Mouse (Mus musculus): ENCODE results near the gene Hormad2. TPM values are rescaled to one million over a fixed set of nuclear protein-coding genes. Genes with fewer than 3 reads are reported as not detected.

Gene Hormad2
- polyA plus RNA-seq, 1 experiment from 2014 or later, result 0.09 TPM

- no peak overlapping the region for H3K4me2 ChIP-seq (ENCODE audit: low read length)
- no peak overlapping the region for H3K9ac ChIP-seq (ENCODE audit: low read depth, low read length)
- no peaks in the 10 kb centered on the region for H3K27me3 ChIP-seq (ENCODE audit: control insufficient read depth, insufficient read depth, low read depth, low read length)
- no peaks in the 10 kb centered on the region for H3K9me3 ChIP-seq (replicated peaks; ENCODE audit: control insufficient read depth, low read length, poor library complexity, severe bottlenecking)
- no peaks in the 10 kb centered on the region for H3K36me3 ChIP-seq (ENCODE audit: control insufficient read depth, insufficient read depth, low read length)
- H3K4me1 ChIP-seq (ENCODE audit: control insufficient read depth, insufficient read depth, low read length), result no peaks in the 10 kb centered on the region
- no peak for ATAC-seq
- no peak overlapping the region for H3K4me3 ChIP-seq (ENCODE audit: low read depth, low read length)
- no peak overlapping the region for H3K27ac ChIP-seq (ENCODE audit: low read length)
Measured at GRCm38 (mm10) chr11:4394226-4394625, 46.7 kb downstream of the Hormad2 start.

- H3K9me3 ChIP-seq (replicated peaks; ENCODE audit: control insufficient read depth, low read length, poor library complexity, severe bottlenecking), result no peaks in the 10 kb centered on the region
- H3K27me3 ChIP-seq (ENCODE audit: control insufficient read depth, insufficient read depth, low read depth, low read length), result no peaks in the 10 kb centered on the region
- H3K36me3 ChIP-seq (ENCODE audit: control insufficient read depth, insufficient read depth, low read length), result no peaks in the 10 kb centered on the region
- WGBS, result 8% methylated on average over 2 of the region's 2 CpGs
- H3K4me1 ChIP-seq (ENCODE audit: control insufficient read depth, insufficient read depth, low read length), result no peaks in the 10 kb centered on the region
- no peak overlapping the region for H3K4me3 ChIP-seq (ENCODE audit: low read depth, low read length)
- H3K9ac ChIP-seq (ENCODE audit: low read depth, low read length), result no peak overlapping the region
- H3K4me2 ChIP-seq (ENCODE audit: low read length), result no peak overlapping the region
- no peak for ATAC-seq
- H3K27ac ChIP-seq (ENCODE audit: low read length), result no peak overlapping the region
Measured at GRCm38 (mm10) chr11:4388018-4388417, 52.9 kb downstream of the Hormad2 start.

GRCm38 (mm10) chr11:4382321-4382720, 58.6 kb downstream of the Hormad2 start:
- WGBS, result 91% methylated on average over 7 of the region's 7 CpGs
- H3K4me3 ChIP-seq (ENCODE audit: low read depth, low read length), result no peak overlapping the region
- no peaks in the 10 kb centered on the region for H3K4me1 ChIP-seq (ENCODE audit: control insufficient read depth, insufficient read depth, low read length)
- H3K9ac ChIP-seq (ENCODE audit: low read depth, low read length), result no peak overlapping the region
- no peaks in the 10 kb centered on the region for H3K36me3 ChIP-seq (ENCODE audit: control insufficient read depth, insufficient read depth, low read length)
- no peak for ATAC-seq
- H3K27me3 ChIP-seq (ENCODE audit: control insufficient read depth, insufficient read depth, low read depth, low read length), result no peaks in the 10 kb centered on the region
- no peak overlapping the region for H3K27ac ChIP-seq (ENCODE audit: low read length)
- H3K9me3 ChIP-seq (replicated peaks; ENCODE audit: control insufficient read depth, low read length, poor library complexity, severe bottlenecking), result no peaks in the 10 kb centered on the region
- no peak overlapping the region for H3K4me2 ChIP-seq (ENCODE audit: low read length)

- no peaks in the 10 kb centered on the region for H3K36me3 ChIP-seq (ENCODE audit: control insufficient read depth, insufficient read depth, low read length)
- H3K4me2 ChIP-seq (ENCODE audit: low read length), result no peak overlapping the region
- no peaks in the 10 kb centered on the region for H3K9me3 ChIP-seq (replicated peaks; ENCODE audit: control insufficient read depth, low read length, poor library complexity, severe bottlenecking)
- no peaks in the 10 kb centered on the region for H3K4me1 ChIP-seq (ENCODE audit: control insufficient read depth, insufficient read depth, low read length)
- H3K27ac ChIP-seq (ENCODE audit: low read length), result no peak overlapping the region
- 78% methylated on average over 4 of the region's 4 CpGs for WGBS
- no peak overlapping the region for H3K9ac ChIP-seq (ENCODE audit: low read depth, low read length)
- H3K27me3 ChIP-seq (ENCODE audit: control insufficient read depth, insufficient read depth, low read depth, low read length), result no peaks in the 10 kb centered on the region
- no peak overlapping the region for H3K4me3 ChIP-seq (ENCODE audit: low read depth, low read length)
- no peak for ATAC-seq
Measured at GRCm38 (mm10) chr11:4379857-4380256, 61.0 kb downstream of the Hormad2 start.

GRCm38 (mm10) chr11:4366389-4366788, 74.5 kb downstream of the Hormad2 start:
- no peak for ATAC-seq
- WGBS, result 86% methylated on average over 4 of the region's 4 CpGs
- H3K9me3 ChIP-seq (replicated peaks; ENCODE audit: control insufficient read depth, low read length, poor library complexity, severe bottlenecking), result no peaks in the 10 kb centered on the region
- no peaks in the 10 kb centered on the region for H3K36me3 ChIP-seq (ENCODE audit: control insufficient read depth, insufficient read depth, low read length)
- no peak overlapping the region for H3K4me3 ChIP-seq (ENCODE audit: low read depth, low read length)
- no peak overlapping the region for H3K9ac ChIP-seq (ENCODE audit: low read depth, low read length)
- H3K27me3 ChIP-seq (ENCODE audit: control insufficient read depth, insufficient read depth, low read depth, low read length), result no peaks in the 10 kb centered on the region
- no peak overlapping the region for H3K4me2 ChIP-seq (ENCODE audit: low read length)
- H3K27ac ChIP-seq (ENCODE audit: low read length), result no peak overlapping the region
- H3K4me1 ChIP-seq (ENCODE audit: control insufficient read depth, insufficient read depth, low read length), result no peaks in the 10 kb centered on the region

- WGBS, result 74% methylated on average over 5 of the region's 5 CpGs
Measured at GRCm38 (mm10) chr11:4355430-4355829, 85.5 kb downstream of the Hormad2 start.

GRCm38 (mm10) chr11:4352637-4353036, 88.3 kb downstream of the Hormad2 start:
- no peak overlapping the region for H3K9ac ChIP-seq (ENCODE audit: low read depth, low read length)
- WGBS, result 66% methylated on average over 3 of the region's 3 CpGs
- ATAC-seq, result no peak

More at GRCm38 (mm10) chr11:4355430-4355829, 85.5 kb downstream of the Hormad2 start:
- Histone ChIP-seq H3K4me3 (ENCODE audit: low read depth, low read length) (no peak overlapping the region), H3K27me3 (ENCODE audit: control insufficient read depth, insufficient read depth, low read depth, low read length) (no peaks in the 10 kb centered on the region), H3K4me1 (ENCODE audit: control insufficient read depth, insufficient read depth, low read length) (0 out of 2 replicates have a peak, but pooled peaks cover 2% of the 10 kb centered on the region), H3K27ac (ENCODE audit: low read length) (no peak overlapping the region), H3K4me2 (ENCODE audit: low read length) (no peak overlapping the region), H3K9ac (ENCODE audit: low read depth, low read length) (no peak overlapping the region), H3K9me3 (replicated peaks; ENCODE audit: control insufficient read depth, low read length, poor library complexity, severe bottlenecking) (0 out of 2 replicates have a peak, but pooled peaks cover 3% of the 10 kb centered on the region), H3K36me3 (ENCODE audit: control insufficient read depth, insufficient read depth, low read length) (no peaks in the 10 kb centered on the region)
- ATAC-seq, result no peak

GRCm38 (mm10) chr11:4343926-4344325, 97.0 kb downstream of the Hormad2 start:
- H3K4me2 ChIP-seq (ENCODE audit: low read length), result no peak overlapping the region
- WGBS, result 37% methylated on average over 4 of the region's 4 CpGs
- H3K27me3 ChIP-seq (ENCODE audit: control insufficient read depth, insufficient read depth, low read depth, low read length), result no peaks in the 10 kb centered on the region
- peaks cover 3% of the 10 kb centered on the region; the same call in 1 of the 2 replicates for H3K4me1 ChIP-seq (ENCODE audit: control insufficient read depth, insufficient read depth, low read length)
- no peak overlapping the region for H3K9ac ChIP-seq (ENCODE audit: low read depth, low read length)
- ATAC-seq, result no peak
- no peak overlapping the region for H3K4me3 ChIP-seq (ENCODE audit: low read depth, low read length)
- H3K27ac ChIP-seq (ENCODE audit: low read length), result no peak overlapping the region
- no peaks in the 10 kb centered on the region for H3K9me3 ChIP-seq (replicated peaks; ENCODE audit: control insufficient read depth, low read length, poor library complexity, severe bottlenecking)
- H3K36me3 ChIP-seq (ENCODE audit: control insufficient read depth, insufficient read depth, low read length), result no peaks in the 10 kb centered on the region

More at GRCm38 (mm10) chr11:4352637-4353036, 88.3 kb downstream of the Hormad2 start:
- H3K27ac ChIP-seq (ENCODE audit: low read length), result no peak overlapping the region
- no peak overlapping the region for H3K4me2 ChIP-seq (ENCODE audit: low read length)
- 0 out of 2 replicates have a peak, but pooled peaks cover 2% of the 10 kb centered on the region for H3K4me1 ChIP-seq (ENCODE audit: control insufficient read depth, insufficient read depth, low read length)
- no peaks in the 10 kb centered on the region for H3K9me3 ChIP-seq (replicated peaks; ENCODE audit: control insufficient read depth, low read length, poor library complexity, severe bottlenecking)
- H3K36me3 ChIP-seq (ENCODE audit: control insufficient read depth, insufficient read depth, low read length), result no peaks in the 10 kb centered on the region
- H3K4me3 ChIP-seq (ENCODE audit: low read depth, low read length), result no peak overlapping the region
- no peaks in the 10 kb centered on the region for H3K27me3 ChIP-seq (ENCODE audit: control insufficient read depth, insufficient read depth, low read depth, low read length)

GRCm38 (mm10) chr11:4342027-4342426, 98.9 kb downstream of the Hormad2 start:
- H3K27me3 ChIP-seq (ENCODE audit: control insufficient read depth, insufficient read depth, low read depth, low read length), result no peaks in the 10 kb centered on the region
- 48% methylated on average over 7 of the region's 7 CpGs for WGBS
- H3K9me3 ChIP-seq (replicated peaks; ENCODE audit: control insufficient read depth, low read length, poor library complexity, severe bottlenecking), result no peaks in the 10 kb centered on the region
- H3K9ac ChIP-seq (ENCODE audit: low read depth, low read length), result no peak overlapping the region
- no peak overlapping the region for H3K27ac ChIP-seq (ENCODE audit: low read length)
- H3K4me3 ChIP-seq (ENCODE audit: low read depth, low read length), result no peak overlapping the region
- peaks cover 3% of the 10 kb centered on the region; the same call in 1 of the 2 replicates for H3K4me1 ChIP-seq (ENCODE audit: control insufficient read depth, insufficient read depth, low read length)
- no peak for ATAC-seq
- H3K36me3 ChIP-seq (ENCODE audit: control insufficient read depth, insufficient read depth, low read length), result no peaks in the 10 kb centered on the region
- H3K4me2 ChIP-seq (ENCODE audit: low read length), result no peak overlapping the region

Measured in midbrain, embryonic 16.5 days (tissue).